Mouse (Mus musculus) retina, postnatal 1 day (tissue): Measurements from ENCODE around the gene Zfp385a.
A peak's percentile ranks its signal among the peaks of the same experiment; 100 is the strongest.

Experiments
- DNase-seq: peaks from one replicate; pipeline ENCODE4 v3.0.0-alpha.2; 2012

Gene Zfp385a

DNA sequence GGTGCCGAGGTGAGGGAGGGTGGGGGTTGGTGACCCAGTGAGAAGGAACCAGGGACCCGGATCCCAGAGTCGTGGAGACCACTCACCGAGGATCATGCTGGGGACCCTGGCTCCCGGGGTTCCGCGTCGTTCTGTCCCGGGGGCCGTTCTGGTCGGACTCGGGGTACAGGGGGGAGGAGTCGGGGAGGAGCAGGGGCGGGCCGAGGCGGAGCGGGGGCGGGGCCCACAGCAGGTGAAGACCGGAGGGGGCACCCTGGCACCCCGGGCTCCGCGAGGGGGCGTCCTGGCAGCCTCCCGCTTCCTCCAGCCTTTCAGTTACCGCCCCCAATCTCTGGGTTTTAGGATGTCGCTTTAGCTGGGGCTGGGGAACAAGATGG, at the start of gene Zfp385a:
Gene Zfp385a, minus strand, starts transcription at position 133 of the 377 bp plus-strand sequence.
- peak; percentile 76 for DNase-seq

DNA sequence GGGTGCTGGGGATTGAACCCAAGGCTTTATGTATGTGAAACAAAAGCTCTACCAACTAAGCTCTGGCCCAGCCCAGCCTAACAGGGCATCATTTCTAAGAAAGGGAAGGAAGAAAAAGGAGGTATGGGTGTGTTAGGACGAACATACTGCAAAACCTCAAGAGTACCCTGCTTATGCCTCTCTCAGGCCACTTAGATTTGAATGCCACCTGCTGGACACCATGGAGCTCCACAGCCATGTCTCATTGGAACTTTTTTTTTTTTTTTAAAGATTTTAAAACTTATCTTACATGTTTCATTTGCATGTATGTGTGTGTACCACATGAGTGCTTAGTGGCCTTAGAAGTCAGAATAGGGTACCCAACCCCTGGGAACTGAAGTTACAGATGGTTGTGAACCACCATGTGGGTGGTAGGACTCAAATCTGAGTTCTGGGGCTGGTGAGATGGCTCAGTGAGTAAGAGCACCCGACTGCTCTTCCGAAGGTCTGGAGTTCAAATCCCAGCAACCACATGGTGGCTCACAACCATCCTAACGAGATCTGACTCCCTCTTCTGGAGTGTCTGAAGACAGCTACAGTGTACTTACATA, 48.8 kb upstream of the Zfp385a start:
- peak; percentile 34 for DNase-seq

DNA sequence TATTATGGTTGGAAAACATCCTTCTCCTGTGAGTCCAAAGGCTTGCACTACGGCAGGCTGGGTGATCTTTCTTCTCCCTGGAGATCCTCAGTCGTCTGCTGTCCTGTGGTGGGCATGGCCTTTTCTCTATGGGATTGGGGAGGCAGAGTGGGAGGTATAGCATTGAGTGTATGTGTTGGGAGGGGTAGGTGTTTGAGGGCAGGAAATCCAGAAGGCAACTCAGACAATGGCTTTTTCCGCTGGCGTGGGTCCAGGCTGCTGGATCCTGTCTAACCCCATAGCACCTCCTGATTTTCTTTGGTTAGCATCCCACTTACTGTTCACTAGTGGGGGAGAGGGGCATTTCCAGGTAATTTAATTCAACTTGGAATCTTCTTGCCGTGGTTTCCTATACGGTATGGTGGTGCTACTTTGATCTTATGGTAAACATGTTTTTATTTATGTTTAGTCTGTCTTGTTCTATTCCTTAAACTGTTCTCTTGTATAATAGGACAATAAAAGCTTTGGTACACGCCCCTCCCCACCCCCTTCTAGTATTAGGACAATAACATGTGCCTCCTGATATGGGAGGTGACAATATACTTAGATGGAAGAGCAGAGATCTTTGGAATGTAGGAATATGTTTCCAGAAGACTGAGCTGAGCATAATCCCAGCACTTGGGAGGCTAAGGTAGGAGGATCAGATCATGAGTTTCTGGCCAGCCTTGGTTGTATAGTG, 44.0 kb upstream of the Zfp385a start:
- DNase-seq = no peak

DNA sequence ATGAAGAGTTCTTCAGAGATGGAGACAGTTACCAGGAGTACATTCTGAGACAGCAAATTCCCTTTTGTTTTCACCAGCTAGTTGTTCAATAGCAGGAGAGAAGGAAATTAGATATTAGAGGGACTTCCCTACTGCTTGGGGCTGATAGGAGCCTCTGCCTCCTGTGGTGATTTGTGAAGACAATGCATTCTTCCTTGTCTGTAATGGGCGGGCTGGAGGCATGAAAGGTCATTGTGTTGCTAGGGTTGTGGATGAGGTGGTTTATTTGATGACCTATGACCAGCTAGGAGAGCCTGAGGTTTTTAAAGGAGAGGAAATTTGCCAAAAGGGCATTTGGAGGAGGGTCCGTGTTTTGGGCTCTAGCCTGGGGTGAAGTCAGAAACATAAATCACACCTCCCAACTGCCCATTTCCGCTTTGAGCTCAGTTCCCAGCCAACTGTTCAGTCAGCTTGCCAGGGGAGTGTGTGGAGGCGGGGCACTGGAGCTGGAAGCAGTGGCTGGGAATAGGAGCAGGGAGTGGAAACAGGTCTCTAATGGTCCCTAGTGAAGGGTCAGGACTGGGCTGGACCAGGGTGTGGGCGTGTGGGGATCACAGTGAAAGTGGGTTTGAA, 43.0 kb upstream of the Zfp385a start:
- DNase-seq = no peak

DNA sequence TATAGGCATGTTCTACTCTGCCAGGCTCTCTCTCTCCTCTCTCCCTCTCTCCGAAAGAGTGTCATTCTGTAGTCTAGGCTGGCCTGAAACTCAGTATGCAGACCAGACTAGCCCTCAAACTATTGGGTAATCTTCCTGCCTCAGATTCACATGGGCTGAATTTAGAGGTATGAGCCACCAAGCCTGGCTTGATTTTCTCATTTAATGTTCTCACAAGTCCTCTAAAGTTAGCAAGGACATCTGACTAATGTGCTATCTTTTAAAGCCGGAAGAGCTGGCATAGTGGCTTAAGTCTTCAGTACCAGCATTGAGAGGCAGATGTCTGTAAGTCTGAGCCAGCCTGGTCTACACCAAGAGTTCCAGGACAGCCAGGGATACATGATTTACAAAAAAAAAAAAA, 42.2 kb upstream of the Zfp385a start:
- DNase-seq = no peak

DNA sequence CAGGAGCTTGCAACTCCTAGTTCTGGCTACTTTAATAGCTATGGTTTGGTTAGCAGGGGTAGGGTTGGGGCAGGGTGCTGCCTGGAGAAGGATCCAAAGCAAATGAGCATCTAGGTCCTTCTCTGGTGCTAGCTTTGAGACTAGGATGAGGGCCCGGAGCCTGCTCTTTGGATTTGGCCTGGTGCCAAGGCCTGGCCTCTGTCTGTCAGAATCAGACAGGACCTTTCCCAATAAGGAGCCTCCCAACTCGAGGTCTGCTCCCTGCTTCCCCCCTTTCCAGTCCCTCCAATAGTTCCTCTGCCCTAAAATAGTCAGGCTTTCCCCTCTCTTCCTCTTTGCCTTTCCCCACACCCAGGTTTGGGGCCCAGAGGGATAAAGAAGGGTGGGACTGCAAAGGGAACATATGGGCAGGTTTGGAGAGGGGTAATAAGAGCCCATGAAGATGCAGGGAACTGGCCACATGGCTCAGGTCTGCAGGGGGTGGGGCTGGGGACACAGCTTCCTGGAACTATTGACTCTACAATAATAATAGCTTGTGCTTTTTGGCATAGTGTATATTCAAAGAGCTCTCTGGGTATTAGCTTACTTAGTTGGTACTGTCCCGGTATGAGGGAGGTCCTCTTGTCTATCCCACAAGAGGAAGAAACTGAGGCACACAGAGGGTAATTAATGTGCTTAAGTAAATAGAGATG, 38.9 kb upstream of the Zfp385a start:
- DNase-seq = no peak

DNA sequence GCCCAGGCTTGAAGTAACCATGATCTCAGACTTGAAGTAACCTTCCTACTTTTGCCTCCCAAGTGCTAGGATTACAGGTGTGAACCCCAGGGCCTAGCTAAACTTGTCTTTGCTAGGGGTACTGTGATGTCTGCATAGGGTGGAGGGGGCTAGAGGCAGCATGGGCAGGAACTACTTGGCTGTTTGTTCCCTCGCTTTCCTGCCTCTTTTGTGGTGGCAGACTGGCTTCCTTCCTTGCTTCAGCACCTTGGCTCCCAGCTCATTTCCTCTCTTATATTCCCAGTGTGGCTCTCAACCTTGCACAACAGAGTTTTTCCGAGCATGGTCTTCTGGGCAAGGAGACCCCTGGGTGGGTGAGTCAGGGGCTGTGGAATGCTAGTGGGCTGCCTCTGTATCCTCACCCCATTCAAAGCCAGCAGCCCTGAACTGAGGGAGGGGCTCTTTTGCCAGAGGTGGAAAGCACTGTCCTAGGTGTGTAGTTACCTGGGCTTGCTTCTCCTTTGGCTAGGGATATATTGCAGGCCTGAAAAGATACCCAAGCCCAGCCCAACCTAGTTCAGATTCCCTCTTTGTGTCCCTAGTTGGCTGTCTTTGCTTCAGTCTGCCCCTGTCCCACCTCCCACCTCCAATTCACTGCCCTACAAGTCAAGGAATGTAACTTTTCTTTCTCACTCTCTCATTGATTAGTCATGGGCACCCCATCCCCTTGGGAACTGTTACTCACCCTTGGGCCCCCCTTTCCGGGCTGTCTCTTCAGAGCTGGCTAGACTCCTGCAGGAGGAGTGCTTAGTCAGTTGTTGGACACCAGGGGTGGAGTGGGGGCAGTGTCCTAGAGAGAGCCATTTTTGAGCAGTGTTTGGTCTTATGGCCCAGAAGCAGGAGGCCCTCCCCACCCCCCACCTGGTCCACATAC, 38.1 kb upstream of the Zfp385a start:
- no peak for DNase-seq

DNA sequence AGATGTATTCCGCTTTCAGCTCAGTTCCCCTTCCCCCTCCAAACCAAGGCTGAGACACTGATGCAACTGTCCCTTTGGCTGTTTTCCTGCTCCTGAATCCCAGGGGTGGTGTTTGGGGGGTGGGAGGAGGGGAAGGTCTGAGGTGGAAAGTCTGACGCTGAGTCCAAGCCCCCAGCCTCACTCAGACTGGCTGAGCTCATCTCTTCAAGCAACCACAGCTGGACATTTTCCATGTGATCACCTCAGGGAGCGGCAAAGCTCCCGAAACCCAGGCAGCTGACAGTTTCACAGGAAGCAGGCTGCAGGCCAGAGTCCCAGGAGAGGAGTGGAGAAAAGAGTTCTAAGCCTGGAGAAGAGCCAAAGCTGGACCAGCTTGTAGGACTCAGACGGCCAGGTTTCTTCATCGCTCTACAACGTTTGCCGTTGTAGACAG, 37.0 kb upstream of the Zfp385a start:
- DNase-seq = peak; percentile 48

DNA sequence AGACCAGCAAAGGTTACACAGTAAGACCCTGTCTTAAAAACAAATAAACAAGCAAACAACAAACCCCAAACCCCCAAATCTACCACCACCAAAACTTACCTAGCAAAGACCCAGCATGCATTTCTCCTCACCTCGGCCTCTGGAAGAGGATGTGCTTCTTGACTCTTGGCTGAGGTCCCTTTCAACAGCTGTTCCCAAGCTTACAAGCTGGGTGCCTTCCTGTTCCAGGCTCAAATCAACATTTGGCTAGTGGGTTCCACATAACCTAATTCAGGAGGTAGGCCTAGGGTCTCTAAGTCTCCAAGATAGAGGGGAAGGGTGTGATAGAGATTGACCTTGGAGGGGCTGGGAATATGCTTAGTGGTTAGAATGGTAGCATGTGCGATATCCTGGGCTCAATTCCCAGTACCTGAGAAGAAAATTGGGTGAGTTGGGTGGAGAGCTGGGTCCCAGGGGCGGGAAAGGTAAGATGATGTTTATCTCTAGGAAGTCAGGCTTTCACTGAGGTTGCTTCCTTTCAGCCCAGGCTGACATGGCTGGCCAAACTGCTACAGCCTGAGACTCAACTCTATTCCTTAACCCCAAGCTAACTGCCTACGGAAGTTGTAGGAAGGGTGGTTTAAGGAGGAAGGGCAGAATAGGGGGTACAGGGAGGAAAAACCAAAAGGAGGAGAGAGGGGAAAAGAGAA, 35.4 kb upstream of the Zfp385a start:
- DNase-seq = no peak

DNA sequence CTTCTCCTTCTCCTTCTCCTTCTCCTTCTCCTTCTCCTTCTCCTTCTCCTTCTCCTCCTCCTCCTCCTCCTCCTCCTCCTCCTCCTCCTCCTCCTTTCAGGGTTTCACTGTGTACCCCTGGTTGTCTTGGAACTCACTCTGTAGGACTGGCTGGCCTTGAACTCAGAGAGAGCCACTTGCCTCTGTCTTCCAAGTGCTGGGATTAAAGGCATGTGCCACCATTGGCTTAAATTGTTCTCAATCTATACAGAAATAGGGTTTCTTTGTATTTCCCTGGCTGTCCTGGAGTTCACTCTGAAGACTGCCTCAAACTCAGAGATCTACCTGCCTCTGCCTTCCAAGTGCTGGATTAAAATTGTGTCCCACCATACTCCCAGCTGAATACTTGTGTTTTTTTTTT, 32.6 kb upstream of the Zfp385a start:
- DNase-seq = no peak

DNA sequence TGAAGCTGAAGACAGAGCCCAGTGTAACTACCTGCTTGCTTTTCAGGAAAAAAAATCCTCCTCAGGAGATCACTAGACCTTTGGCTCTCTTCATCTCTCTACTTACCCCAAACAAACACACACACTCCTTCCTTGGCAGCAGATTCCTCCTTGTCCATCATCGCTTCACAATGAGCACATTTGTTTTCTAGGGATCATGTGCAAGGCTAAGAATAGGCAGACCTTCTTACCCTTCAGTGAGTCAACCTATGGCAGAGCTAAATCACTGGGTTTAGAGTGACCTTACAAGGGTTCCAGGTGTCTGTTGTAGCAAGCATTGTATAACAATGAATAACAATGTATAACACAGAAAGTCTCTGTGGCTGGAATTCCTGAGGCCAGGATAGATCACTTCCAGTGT, 31.8 kb upstream of the Zfp385a start:
- DNase-seq = no peak

DNA sequence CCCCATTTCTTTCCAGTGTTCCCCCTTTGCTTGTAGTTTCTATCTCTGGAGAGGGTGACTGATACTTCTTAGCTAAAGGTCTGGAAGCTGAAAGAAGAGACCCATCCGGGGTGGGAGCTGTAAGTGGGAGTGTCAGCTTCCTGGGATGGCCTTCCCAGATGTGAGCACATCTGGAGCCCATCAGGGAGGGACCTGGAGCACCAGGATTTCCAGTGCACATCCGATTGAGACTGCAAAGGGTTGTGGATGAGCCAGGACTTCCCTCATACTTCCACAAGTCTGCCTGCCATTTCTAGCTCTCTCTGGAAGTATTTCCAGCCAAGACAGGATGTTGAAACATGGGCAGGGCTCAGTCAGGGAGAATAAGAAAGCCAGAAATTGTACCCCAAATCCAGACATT, 31.3 kb upstream of the Zfp385a start:
- no peak for DNase-seq

DNA sequence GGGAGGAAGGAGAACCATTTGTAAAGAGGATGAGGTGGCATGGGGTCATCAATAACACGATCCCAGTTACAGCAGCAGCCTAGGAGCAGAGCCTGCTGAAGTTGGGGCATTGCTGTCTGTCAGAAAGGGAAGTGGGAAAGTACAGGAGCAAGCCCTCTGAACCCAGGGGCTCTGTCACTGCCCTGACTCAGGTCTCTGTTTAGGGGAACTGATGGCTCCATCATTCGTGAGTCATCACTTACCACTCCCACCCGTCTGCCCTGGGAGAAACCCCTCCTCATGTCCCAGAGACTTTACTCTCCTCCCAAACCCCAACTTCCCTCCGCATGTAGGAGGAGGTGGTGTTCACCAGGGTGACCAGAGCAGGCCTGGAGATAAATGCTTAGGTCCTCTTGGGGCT, 30.6 kb upstream of the Zfp385a start:
- no peak for DNase-seq

DNA sequence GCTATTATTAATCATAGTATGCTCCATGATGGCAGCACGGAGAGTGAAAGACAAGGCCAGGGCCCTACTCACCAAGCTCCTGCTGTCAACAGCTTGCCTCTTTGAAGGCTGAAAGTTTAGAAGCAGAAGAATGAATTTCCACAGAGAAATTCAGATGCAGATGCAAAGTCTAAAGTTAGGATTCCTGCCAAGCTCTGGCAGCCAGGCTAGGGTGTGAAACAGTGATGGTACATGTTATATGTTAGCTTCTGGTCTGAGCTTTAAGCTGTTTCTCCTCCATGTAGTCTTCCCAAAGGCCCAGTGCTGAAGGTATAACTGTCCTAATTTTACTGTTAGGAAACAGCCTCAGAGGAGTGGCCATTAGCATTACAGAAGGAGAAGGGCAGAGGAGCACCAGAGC, 29.2 kb upstream of the Zfp385a start:
- no peak for DNase-seq

DNA sequence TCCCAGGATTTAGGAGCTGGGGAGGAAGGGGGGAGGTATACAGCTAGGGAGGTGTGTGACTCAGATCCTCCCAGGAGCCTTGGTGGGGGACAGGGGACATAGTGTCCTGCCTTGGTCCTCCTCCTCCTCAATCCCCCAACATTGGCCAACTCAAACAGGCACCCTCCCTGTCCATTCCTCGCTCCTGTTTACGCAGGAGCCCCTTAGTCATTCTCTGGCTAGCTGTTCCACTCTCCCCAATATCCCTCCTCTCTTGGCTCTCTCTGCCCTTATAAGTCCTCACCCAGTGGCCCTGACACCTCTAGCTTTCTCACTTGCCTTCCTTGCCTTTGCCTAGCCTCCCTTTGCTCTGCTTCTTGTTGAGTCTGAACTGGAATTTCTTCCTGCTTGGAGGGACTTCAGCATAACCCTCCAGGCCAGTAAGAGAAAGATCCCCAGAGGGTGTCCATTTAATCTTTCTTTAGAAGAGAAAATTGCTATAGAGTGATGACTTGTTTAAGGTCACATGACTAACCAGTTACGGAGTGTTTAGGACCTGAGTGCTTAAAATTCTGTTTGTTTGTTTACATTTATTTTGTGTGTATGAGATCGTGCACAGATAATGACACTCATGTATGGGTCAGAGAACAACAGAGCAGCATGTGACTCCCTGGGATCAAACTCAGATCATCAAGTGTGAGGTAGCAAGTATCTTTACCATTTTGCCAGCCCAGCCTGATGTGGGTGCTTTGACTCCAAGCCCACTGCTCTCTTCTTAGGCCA, 28.5 kb upstream of the Zfp385a start:
- no peak for DNase-seq

DNA sequence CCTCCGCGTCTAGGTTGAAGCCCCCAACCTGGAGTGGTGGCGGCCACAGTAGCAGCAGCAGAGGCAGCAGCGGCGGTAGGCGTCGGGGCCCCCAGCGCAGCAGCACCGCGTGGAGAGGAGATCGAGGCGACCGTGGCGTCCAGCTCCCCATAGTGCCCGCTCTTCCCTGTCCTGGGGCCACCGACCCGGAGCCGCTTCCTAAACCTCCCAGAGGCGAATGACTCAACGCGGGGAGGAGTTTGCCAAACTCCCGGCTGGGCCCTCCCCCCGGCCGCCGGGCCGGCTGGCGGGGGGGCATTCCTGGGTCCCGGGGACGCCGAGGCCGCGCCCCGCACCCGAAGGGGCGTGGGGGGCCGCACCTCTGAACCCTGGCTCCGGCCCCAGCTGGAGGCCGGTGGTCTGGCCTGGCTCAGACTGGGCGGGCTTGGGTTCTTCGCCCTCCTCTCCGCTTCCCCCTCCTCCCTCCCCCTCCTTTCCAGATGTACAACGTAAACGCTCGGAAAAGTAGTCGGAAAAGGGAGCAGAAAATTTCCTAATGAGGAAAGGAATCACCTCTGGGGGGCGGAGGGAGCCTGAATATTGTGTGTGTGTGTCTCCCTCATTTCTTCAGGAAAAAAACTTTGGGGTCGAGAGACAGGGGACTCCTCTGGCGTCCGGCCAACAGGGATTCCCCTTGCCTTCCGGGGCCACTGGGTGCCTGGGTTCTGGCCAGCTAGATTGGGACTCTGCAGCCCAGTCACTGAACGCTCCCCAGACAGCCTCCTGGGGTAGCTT, 26.7 kb upstream of the Zfp385a start, which contains the start of gene Itga5:
Gene Itga5, minus strand, starts transcription at position 388 of the 774 bp plus-strand sequence.
- peak; percentile 68 for DNase-seq

DNA sequence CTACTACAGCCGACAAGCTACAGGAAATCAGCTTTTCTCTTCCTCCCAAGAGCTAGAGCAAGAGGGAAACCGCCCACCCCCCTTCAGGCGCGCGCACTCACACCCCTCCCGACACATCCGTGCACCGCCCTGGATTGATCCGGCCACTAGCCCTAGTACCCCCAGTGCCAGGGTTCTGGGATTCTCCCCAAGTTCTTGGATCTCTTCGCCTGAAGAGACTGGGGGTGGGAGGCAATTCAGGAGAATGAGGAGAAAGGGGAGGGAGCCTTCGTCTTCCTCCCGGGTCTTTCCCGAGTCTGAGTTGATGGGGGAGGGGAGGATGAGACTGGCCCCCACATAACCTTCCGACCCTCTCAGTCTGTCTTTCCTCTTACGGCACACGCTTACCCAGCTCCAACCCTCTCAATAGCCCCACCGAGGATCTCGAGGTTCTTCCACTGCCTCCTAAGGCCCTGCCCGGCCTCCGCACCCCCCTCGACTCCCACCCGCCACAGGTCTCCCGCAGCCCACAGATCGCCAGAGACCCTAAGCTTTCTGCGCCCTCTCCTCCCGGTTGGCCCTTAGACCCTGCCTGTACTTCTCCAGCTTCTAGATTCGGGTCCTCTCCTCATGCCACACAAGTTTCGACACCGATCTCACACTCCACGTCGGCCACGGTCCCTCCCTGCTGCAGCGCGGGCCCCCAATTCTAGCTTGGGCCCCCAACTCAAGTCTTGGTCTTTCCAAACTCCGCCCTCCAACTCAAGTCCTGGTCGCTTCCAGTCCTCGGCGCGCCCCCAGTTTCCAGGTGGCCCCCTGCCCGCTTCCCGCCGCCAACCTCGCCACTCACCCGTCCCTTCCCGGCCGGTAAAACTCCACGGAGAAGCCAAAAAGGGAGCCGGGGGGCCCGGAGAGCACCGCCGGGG, 25.8 kb upstream of the Zfp385a start:
- DNase-seq = peak; percentile 47

DNA sequence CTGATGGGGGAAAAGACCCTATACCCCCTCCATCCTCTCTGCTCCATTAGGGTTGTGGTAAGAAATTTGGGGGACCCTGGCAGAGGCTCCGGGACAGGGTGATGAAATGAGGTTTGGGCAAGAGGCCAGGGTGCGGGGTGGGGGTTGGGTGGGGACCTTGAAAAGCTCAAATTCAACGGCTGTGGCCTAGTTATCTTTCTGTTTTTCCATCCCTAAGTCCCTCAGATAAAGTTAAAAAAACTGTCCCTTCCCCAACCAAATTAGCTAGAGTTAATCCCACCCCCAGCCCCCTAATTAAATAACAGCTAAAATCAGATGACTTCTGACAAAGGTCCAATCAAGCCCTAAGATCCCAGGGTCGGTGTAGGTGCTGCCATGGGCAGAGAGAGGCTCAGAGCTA, 24.9 kb upstream of the Zfp385a start:
- DNase-seq = no peak

DNA sequence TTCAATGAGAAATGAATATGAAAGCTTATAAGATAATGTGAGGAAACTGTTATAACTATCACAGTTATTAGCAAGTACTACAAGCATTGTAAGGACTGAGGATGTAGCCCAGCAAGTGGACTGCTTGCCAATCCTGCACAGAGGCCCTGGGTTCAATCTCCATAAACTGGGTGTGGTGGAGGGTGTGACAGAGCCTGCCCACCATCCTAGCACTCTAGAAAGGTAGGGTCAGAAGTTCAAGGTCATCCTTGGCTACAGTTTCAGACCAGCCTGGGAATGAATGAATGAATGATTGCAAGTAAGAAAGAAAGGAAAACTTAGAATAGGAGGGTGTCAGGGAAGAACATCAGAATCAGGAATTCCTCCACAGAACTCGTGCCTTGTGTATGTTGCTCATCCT, 23.9 kb upstream of the Zfp385a start:
- DNase-seq = no peak
